Mouse (Mus musculus): Measurements from ENCODE around the gene Fez1. TPM values are rescaled to one million over a fixed set of nuclear protein-coding genes. Genes with fewer than 3 reads are reported as not detected.

Gene Fez1
- polyA plus RNA-seq (2015; fragmentation: Nextera tagmentation; extraction: Ambion mirVana): 0.80 and 1.1 TPM in 2 replicates

DNA sequence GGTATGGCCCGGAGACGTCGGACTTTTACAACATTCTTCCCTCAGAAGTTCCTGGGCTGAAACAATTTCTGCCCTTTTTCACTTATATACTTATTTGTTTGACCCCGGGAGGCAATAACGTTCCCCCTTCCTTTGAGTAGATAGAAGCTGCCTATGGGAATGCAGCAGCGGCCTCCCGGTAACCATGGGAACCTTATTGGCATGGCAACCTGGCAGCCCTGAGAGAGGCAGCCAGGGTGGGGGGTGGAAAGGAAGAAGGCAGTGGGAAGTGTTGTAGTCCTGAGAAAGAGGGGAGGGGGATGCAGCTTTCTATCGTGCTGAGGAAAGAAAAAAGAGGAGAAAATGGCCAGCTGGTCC, at the start of gene Fez1:
Fez1 (plus strand) TSS at position 221 of the 357 bp plus-strand sequence.
- no peaks in the 10 kb centered on the region for H3K36me3 ChIP-seq
- H3K27me3 ChIP-seq: no peaks in the 10 kb centered on the region
- no peaks in the 10 kb centered on the region for H3K4me1 ChIP-seq (replicated peaks)
- H3K9ac ChIP-seq: no peak within 1 kb of the TSS
- no peak within 1 kb of the TSS for H3K4me2 ChIP-seq
- H3K27ac ChIP-seq: no peak within 1 kb of the TSS
- DNase-seq: no peak
- ATAC-seq (ENCODE audit: low read depth): no peak
- 13% methylated on average over 8 of the region's 8 CpGs for WGBS (ENCODE audit: insufficient replicate concordance)
- no peaks in the 10 kb centered on the region for H3K9me3 ChIP-seq (replicated peaks)
- no peak within 1 kb of the TSS for H3K4me3 ChIP-seq (replicated peaks)

DNA sequence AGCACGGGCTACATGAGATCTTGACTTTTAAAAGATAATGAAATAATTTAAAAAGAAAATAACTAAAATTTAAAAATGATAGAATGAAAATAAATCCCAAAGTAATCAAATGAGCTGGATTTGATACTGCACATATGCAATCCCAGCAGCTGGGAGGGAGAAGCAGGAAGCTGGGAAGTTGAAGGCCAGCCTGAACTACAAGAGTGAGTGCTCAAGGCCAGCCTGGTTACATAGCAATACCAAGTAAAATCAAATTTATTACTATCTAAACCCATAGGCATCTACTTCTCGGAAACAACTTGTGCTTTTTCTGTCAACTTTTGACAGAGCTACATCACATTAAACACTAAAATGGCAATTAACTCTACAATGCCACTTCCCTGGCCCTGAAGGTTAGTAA, 37.7 kb upstream of the Fez1 start:
- no peak overlapping the region for H3K4me2 ChIP-seq
- H3K4me1 ChIP-seq (replicated peaks): no peaks in the 10 kb centered on the region
- 70% methylated on average over 2 of the region's 2 CpGs for WGBS (ENCODE audit: insufficient replicate concordance)
- H3K27me3 ChIP-seq: no peaks in the 10 kb centered on the region
- no peaks in the 10 kb centered on the region for H3K9me3 ChIP-seq (replicated peaks)
- H3K9ac ChIP-seq: no peak overlapping the region
- no peak overlapping the region for H3K27ac ChIP-seq
- DNase-seq: no peak
- H3K36me3 ChIP-seq: peaks cover 79% of the 10 kb centered on the region
- H3K4me3 ChIP-seq (replicated peaks): no peak overlapping the region
- ATAC-seq (ENCODE audit: low read depth): no peak

DNA sequence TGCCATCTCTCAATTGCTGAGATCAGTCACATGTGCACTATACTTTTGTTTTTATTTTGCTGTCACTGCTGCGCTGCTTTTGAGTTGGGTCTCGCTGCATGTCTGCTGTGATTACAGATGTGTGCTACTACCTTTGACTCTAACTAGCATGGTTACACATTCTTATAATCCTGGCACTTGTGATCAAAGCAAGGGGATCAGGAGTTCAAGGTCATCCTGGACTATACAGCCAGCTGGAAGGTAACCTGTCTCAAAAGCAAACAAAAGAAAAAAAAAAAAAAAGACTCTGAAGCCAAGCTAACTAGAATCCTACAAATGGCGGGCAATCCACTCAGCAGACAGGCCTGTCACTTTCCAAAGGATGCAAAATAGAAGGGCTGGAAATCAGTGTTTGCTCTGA, 29.5 kb upstream of the Fez1 start:
- no peak for ATAC-seq (ENCODE audit: low read depth)
- 75% methylated on average over 3 of the region's 3 CpGs for WGBS (ENCODE audit: insufficient replicate concordance)
- H3K4me3 ChIP-seq (replicated peaks): no peak overlapping the region
- H3K27me3 ChIP-seq: no peaks in the 10 kb centered on the region
- H3K27ac ChIP-seq: no peak overlapping the region
- DNase-seq: no peak
- H3K4me1 ChIP-seq (replicated peaks): peaks cover 29% of the 10 kb centered on the region
- H3K9me3 ChIP-seq (replicated peaks): no peaks in the 10 kb centered on the region
- H3K4me2 ChIP-seq: no peak overlapping the region
- peaks cover 39% of the 10 kb centered on the region for H3K36me3 ChIP-seq
- H3K9ac ChIP-seq: no peak overlapping the region

DNA sequence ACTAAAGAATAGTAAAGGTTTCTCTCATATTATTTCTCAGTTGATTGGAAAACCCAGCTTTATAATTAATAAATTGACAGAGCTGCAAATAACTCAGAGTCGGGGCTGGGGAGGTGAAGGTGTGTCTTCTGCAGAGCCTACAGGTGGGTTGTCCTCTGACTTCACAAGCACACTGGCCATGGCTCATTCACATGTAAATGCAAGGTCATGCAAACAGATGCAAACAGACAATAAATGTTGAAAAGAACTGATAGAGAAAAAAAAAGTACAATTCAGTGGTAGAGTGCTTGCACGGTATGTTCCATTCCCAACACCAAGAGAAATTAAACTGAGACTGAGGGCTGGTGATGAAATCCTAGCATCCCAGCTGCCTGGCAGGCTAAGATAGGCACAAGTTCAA, 27.2 kb upstream of the Fez1 start:
- no peak overlapping the region for H3K4me2 ChIP-seq
- H3K36me3 ChIP-seq: peaks cover 19% of the 10 kb centered on the region
- WGBS (ENCODE audit: insufficient replicate concordance): 71% methylated on average over 2 of the region's 2 CpGs
- H3K9ac ChIP-seq: no peak overlapping the region
- peaks cover 34% of the 10 kb centered on the region for H3K4me1 ChIP-seq (replicated peaks)
- H3K9me3 ChIP-seq (replicated peaks): no peaks in the 10 kb centered on the region
- ATAC-seq (ENCODE audit: low read depth) (no peak), DNase-seq (no peak)
- H3K27ac ChIP-seq: no peak overlapping the region
- H3K4me3 ChIP-seq (replicated peaks): no peak overlapping the region
- H3K27me3 ChIP-seq: no peaks in the 10 kb centered on the region

DNA sequence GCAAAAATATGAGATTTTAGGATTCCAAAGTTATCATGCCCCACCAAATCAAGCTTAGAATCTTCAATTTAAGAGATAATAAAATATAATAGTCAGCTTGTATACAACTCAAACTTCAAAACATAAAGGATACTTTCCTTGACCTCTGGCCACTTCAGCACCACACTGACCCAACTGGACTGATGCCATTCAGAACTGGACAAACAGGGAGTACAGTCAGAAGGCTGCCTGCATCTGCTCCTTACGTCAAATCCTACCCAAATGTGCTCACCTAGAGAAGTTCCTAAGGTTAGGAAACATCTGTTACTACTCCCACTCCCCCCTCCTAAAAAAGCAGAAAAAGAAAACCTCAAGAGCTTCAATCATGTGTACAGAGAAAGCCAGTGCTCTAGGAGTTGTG, 26.1 kb upstream of the Fez1 start:
- H3K9me3 ChIP-seq (replicated peaks): no peaks in the 10 kb centered on the region
- H3K4me2 ChIP-seq: peak overlapping the region; percentile 92
- H3K4me3 ChIP-seq (replicated peaks): no peak overlapping the region
- no peak for DNase-seq
- WGBS (ENCODE audit: insufficient replicate concordance): 70% methylated on average over 1 of the region's 1 CpGs
- no peak overlapping the region for H3K9ac ChIP-seq
- peaks cover 9% of the 10 kb centered on the region for H3K36me3 ChIP-seq
- H3K27me3 ChIP-seq: no peaks in the 10 kb centered on the region
- peaks cover 34% of the 10 kb centered on the region for H3K4me1 ChIP-seq (replicated peaks)
- no peak for ATAC-seq (ENCODE audit: low read depth)
- H3K27ac ChIP-seq: no peak overlapping the region

DNA sequence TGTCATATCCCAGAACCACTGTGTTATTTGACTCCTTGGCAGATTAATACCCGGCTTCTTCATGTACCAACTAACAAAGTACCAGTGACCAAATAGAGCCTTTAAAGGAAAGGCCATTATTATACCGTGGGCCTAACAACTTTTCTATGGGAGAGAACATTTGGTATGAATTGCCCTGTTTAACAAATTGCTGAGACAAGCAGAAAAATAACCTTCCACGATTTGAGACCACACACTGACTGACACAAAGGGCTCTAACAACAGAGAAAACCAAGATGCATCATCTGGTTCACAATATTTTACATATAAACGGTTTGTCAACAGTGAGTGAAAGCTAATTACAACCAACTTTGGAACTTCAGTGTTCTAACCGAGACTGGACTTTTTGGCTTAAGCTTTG, 25.4 kb upstream of the Fez1 start:
- no peak for ATAC-seq (ENCODE audit: low read depth)

DNA sequence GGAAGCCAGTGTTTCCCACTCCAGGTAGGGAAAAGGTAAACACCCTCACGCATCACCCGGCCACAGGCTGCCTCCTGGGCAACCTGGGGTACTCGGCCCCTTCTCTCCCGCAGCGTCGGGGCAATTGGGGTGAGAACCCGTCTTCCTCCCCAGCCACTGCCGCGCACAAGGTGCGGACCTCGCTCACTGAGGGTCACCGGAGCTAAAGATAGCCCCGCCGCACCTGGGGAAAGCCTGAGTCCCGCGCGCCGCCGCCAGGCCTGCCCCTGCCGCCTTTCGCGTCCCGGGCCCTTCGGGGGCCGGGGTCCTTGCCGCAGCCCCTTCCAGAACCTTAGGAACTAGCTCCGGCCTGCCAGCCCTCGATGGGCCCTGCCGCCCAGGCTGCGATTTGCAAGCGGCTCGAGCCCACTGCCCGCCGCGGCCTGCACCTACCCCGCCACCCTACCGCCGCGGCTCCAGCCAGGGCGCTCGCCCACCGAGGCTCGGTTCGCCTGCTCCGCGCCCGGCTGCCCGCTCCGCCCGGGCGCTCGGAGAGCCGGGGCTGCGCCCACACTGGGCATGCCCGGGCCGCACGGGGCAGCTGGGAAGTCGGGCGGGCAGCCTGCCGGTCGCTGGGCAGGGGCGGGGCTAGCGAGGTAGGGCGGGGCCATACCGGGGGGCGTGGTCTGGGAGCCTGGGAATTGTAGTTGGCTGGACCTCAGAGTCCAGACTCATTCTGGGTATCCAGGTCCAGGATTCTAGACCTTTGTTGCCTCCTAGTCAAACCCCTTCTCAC, 24.7 kb upstream of the Fez1 start, which contains the start of gene Ei24:
Ei24 (minus strand) TSS at position 613 of the 775 bp plus-strand sequence.
- peak within 1 kb of the TSS; percentile 92 for H3K4me2 ChIP-seq
- H3K9me3 ChIP-seq (replicated peaks): no peaks in the 10 kb centered on the region
- H3K27me3 ChIP-seq: no peaks in the 10 kb centered on the region
- H3K27ac ChIP-seq: peak within 1 kb of the TSS; percentile 75
- H3K9ac ChIP-seq: peak within 1 kb of the TSS; percentile 95
- no peaks in the 10 kb centered on the region; the same call in 1 of the 2 replicates for H3K36me3 ChIP-seq
- DNase-seq (peak; percentile 82), ATAC-seq (ENCODE audit: low read depth) (peak; percentile 99)
- peaks cover 34% of the 10 kb centered on the region for H3K4me1 ChIP-seq (replicated peaks)
- peak within 1 kb of the TSS; percentile 95 for H3K4me3 ChIP-seq (replicated peaks)
- WGBS (ENCODE audit: insufficient replicate concordance): under 1% methylated on average over 66 of the region's 66 CpGs

More for the DNA sequence above, 25.4 kb upstream of the Fez1 start:
- H3K27ac ChIP-seq: no peak overlapping the region
- H3K4me2 ChIP-seq: peak overlapping the region; percentile 92
- H3K36me3 ChIP-seq: peaks cover 6% of the 10 kb centered on the region; the same call in 1 of the 2 replicates
- H3K4me1 ChIP-seq (replicated peaks): peaks cover 34% of the 10 kb centered on the region
- no peaks in the 10 kb centered on the region for H3K9me3 ChIP-seq (replicated peaks)
- peak overlapping the region; percentile 95 for H3K4me3 ChIP-seq (replicated peaks)
- WGBS (ENCODE audit: insufficient replicate concordance): 26% methylated on average over 5 of the region's 5 CpGs
- peak overlapping the region; percentile 95 for H3K9ac ChIP-seq
- no peak for DNase-seq
- H3K27me3 ChIP-seq: no peaks in the 10 kb centered on the region

DNA sequence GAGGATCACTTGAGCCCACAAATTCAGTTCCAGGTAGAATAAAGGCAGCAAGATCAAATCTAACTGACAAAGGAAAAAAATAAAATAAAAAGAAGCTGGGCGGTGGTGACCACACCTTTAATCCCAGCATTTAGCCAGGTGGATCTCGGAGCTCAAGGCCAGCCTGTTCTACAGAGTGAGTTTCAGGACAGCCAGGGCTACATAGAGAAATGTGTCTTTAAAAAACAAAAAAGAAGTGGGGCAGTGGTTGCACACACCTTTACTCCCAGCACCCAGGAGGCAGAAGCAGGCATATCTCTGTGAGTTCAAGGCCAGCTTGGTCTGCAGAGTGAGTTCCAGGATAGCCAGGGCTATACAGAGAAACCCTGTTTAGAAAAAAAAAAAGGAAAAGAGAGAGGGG, 19.7 kb upstream of the Fez1 start:
- H3K4me2 ChIP-seq: no peak overlapping the region
- no peaks in the 10 kb centered on the region for H3K36me3 ChIP-seq
- no peaks in the 10 kb centered on the region for H3K27me3 ChIP-seq
- no peaks in the 10 kb centered on the region for H3K9me3 ChIP-seq (replicated peaks)
- no peak overlapping the region for H3K27ac ChIP-seq
- H3K4me3 ChIP-seq (replicated peaks): no peak overlapping the region
- no peak for ATAC-seq (ENCODE audit: low read depth)
- H3K9ac ChIP-seq: no peak overlapping the region
- WGBS (ENCODE audit: insufficient replicate concordance): 57% methylated on average over 2 of the region's 2 CpGs
- H3K4me1 ChIP-seq (replicated peaks): peaks cover 5% of the 10 kb centered on the region
- DNase-seq: no peak

DNA sequence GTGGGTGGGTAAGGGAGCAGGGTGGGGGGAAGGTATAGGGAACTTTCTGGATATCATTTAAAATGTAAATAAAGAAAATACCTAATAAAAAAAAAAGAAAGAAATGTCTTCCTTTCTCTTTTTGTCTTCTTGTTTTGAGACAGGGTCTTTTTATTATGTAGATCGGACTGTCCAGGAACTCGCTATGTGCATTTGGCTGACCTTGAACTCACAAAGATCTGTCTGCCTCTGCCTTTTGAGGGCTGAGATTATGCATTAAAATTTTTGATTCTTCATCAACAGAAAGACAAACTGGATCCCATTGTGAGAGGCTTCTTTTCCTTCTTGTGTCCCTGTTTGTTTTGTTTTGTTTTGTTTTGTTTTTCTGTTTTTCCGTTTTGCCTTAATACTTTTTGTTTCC, 18.7 kb upstream of the Fez1 start:
- Histone ChIP-seq H3K4me1 (replicated peaks) (no peaks in the 10 kb centered on the region), H3K4me3 (replicated peaks) (no peak overlapping the region), H3K36me3 (no peaks in the 10 kb centered on the region), H3K4me2 (no peak overlapping the region), H3K27ac (no peak overlapping the region), H3K9me3 (replicated peaks) (no peaks in the 10 kb centered on the region), H3K9ac (no peak overlapping the region), H3K27me3 (no peaks in the 10 kb centered on the region)
- DNase-seq: no peak
- 70% methylated on average over 3 of the region's 3 CpGs for WGBS (ENCODE audit: insufficient replicate concordance)
- no peak for ATAC-seq (ENCODE audit: low read depth)

DNA sequence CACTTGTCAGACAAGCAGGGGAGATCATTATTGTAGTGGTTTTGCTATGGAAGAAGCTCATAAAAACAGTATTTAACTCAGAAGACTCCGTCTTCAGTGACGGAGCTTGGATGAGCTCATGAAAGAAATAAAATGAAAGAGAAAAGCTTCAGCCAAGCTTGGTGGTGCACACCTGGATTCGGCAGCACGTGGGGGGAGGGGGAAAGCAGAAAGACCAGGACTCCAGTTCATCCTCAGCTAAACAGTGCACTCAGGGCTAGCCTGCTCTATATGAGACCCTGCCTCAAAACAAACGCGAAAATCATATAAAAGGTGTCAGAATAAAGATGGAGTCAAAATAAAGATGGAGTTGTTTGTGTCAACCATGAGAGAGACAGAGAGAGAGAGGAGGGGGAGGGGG, 18.3 kb upstream of the Fez1 start:
- no peak overlapping the region for H3K9ac ChIP-seq
- no peak for ATAC-seq (ENCODE audit: low read depth)

DNA sequence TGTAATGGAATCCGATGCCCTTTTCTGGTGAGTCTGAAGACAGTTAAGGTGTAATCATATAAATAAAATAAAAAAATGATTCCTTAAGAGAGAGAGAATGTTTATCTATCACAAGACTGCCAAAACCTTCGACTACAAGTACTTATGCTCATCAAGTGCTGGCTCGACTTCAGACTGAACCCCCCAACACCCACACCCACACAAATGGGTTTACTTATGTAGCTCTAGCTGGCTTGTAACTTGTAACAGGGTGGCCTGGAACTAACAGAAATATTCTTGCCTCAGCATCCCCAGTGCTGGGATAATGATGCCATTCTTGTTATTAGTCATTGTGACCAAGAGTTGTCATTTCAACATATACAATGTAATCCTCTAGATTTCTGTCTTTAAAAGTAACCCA, 17.7 kb upstream of the Fez1 start:
- DNase-seq (no peak), ATAC-seq (ENCODE audit: low read depth) (no peak)
- no peak overlapping the region for H3K4me2 ChIP-seq
- WGBS (ENCODE audit: insufficient replicate concordance): 57% methylated on average over 3 of the region's 3 CpGs
- H3K4me1 ChIP-seq (replicated peaks): no peaks in the 10 kb centered on the region
- H3K27ac ChIP-seq: no peak overlapping the region
- H3K9me3 ChIP-seq (replicated peaks): no peaks in the 10 kb centered on the region
- no peak overlapping the region for H3K9ac ChIP-seq
- no peaks in the 10 kb centered on the region for H3K36me3 ChIP-seq
- H3K4me3 ChIP-seq (replicated peaks): no peak overlapping the region
- no peaks in the 10 kb centered on the region for H3K27me3 ChIP-seq

More for the DNA sequence above, 18.3 kb upstream of the Fez1 start:
- DNase-seq: no peak
- no peak overlapping the region for H3K4me3 ChIP-seq (replicated peaks)
- 71% methylated on average over 6 of the region's 6 CpGs for WGBS (ENCODE audit: insufficient replicate concordance)
- H3K27ac ChIP-seq: no peak overlapping the region
- no peaks in the 10 kb centered on the region for H3K27me3 ChIP-seq
- no peaks in the 10 kb centered on the region for H3K4me1 ChIP-seq (replicated peaks)
- no peaks in the 10 kb centered on the region for H3K9me3 ChIP-seq (replicated peaks)
- no peak overlapping the region for H3K4me2 ChIP-seq
- H3K36me3 ChIP-seq: no peaks in the 10 kb centered on the region
